Mouse (Mus musculus): Measurements from ENCODE around the gene Rint1.

GRCm38 (mm10) chr5:23850345-23851159 lies 63.0 kb downstream of the Rint1 start:
- TF ChIP-seq CTCF (IDR thresholded peaks at IDR 0.05; ENCODE audit: borderline replicate concordance, extremely low read depth, insufficient read depth, insufficient read length) (peak; percentile 73), POLR2A (IDR thresholded peaks at IDR 0.05; ENCODE audit: borderline replicate concordance, extremely low read depth, insufficient read depth, insufficient read length, poor library complexity, severe bottlenecking) (peak; percentile 59; the same call in 1 of the 2 replicates)
